In the genomic region with DNA sequence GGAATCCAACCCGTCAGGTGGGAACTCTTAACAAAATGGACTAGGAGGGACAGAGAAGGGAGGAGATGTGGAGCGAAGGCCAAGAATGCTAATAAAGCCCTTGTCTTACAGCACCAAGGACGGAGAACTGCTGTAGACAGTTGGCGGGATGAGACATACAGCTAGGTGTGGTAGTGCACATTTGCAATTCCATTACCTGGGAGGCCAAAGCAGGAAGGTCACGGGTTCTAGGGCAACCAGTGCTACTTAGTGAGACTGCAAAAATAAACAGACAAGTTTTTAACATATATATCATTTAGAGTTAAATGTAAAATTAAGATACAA, we compare ENCODE assay signal across 9 mouse cellular contexts. TPM values are rescaled to one million over a fixed set of nuclear protein-coding genes. Genes with fewer than 3 reads are reported as not detected.
DNase-seq lines count a peak whose midpoint lies in the region; ATAC-seq lines count a peak whose summit lies in the region.
"Had no signal": no experiment of that assay in that cellular context is flagged by ENCODE, and none has a peak within 500 bp of the region (broad histone marks: within the 10 kb centered on the region; RNA-seq: fewer than 3 reads in every experiment).

No protein-coding gene starts in this region.

- no peaks in the 10 kb centered on the region for H3K36me3 ChIP-seq in heart, embryonic 15.5 days
- H3K36me3 ChIP-seq in embryonic facial prominence, embryonic 12.5 days: no peaks in the 10 kb centered on the region
- no peaks in the 10 kb centered on the region for H3K36me3 ChIP-seq in intestine, embryonic 14.5 days (ENCODE audit: control insufficient read depth, insufficient read depth, low read length)
- H3K36me3 ChIP-seq in midbrain, embryonic 14.5 days (ENCODE audit: control insufficient read depth, insufficient read depth, low read length): no peaks in the 10 kb centered on the region

- intact Hi-C loops in heart, postnatal 14 days (cut with DNase I): loop anchor here (5.0 kb wide), 3 partner anchors 64 to 264 kb away; no protein-coding TSS in a partner anchor

- no peaks in the 10 kb centered on the region for H3K9me3 ChIP-seq in heart, embryonic 15.5 days (replicated peaks)
- no peaks in the 10 kb centered on the region for H3K9me3 ChIP-seq in embryonic facial prominence, embryonic 12.5 days
- H3K9me3 ChIP-seq in intestine, embryonic 14.5 days (ENCODE audit: control insufficient read depth, low read length): no peaks in the 10 kb centered on the region
- no peaks in the 10 kb centered on the region for H3K9me3 ChIP-seq in midbrain, embryonic 14.5 days (ENCODE audit: control insufficient read depth, low read length)

- 53% methylated on average over 5 of the region's 5 CpGs for WGBS in heart, embryonic 15.5 days
- 51% methylated on average over 5 of the region's 5 CpGs for WGBS in embryonic facial prominence, embryonic 12.5 days
- WGBS in intestine, embryonic 14.5 days: 41% methylated on average over 5 of the region's 5 CpGs
- WGBS in midbrain, embryonic 14.5 days: 56% methylated on average over 5 of the region's 5 CpGs

- H3K27me3 ChIP-seq in heart, embryonic 15.5 days: no peaks in the 10 kb centered on the region
- H3K27me3 ChIP-seq in embryonic facial prominence, embryonic 12.5 days: no peaks in the 10 kb centered on the region
- no peaks in the 10 kb centered on the region for H3K27me3 ChIP-seq in intestine, embryonic 14.5 days (replicated peaks; ENCODE audit: control insufficient read depth, insufficient read depth, low read length)
- H3K27me3 ChIP-seq in midbrain, embryonic 14.5 days (ENCODE audit: control insufficient read depth, insufficient read depth, low read length): no peaks in the 10 kb centered on the region

- DNase-seq in heart, postnatal 14 days: no peak
- DNase-seq in intestine, embryonic 14.5 days (ENCODE audit: low spot score): no peak
- no peak for DNase-seq in midbrain, embryonic 14.5 days
- no peak for DNase-seq in frontal cortex, postnatal 36 days (ENCODE audit: low spot score in 2 of 2)

- no peak for ATAC-seq in heart, embryonic 15.5 days (replicated peaks; ENCODE audit: insufficient number of reproducible peaks, insufficient read depth, low FRiP score, low read depth)
- ATAC-seq in embryonic facial prominence, embryonic 12.5 days (ENCODE audit: insufficient number of reproducible peaks, insufficient read depth, low FRiP score, low TSS enrichment): no peak
- ATAC-seq in intestine, embryonic 14.5 days (replicated peaks; ENCODE audit: low FRiP score, low TSS enrichment, low read depth): peak; percentile 60
- ATAC-seq in midbrain, embryonic 14.5 days (ENCODE audit: low FRiP score, low TSS enrichment): no peak
- ATAC-seq in inflammation-experienced regulatory T-cells, adult 6 months: no peak
- ATAC-seq in CD4-positive, CD25-positive, alpha-beta regulatory T cell, adult 4 months: no peak

- 0 out of 2 replicates have a peak overlapping the region, but pooled peaks have one; percentile 2 for H3K9ac ChIP-seq in heart, embryonic 15.5 days
- no peak overlapping the region for H3K9ac ChIP-seq in embryonic facial prominence, embryonic 12.5 days
- no peak overlapping the region; the same call in 1 of the 2 replicates for H3K9ac ChIP-seq in intestine, embryonic 14.5 days (ENCODE audit: low read length)
- H3K9ac ChIP-seq in midbrain, embryonic 14.5 days (replicated peaks; ENCODE audit: low read length): no peak overlapping the region; the same call in 1 of the 2 replicates

- peak overlapping the region; percentile 54; the same call in 1 of the 2 replicates for H3K4me2 ChIP-seq in heart, embryonic 15.5 days
- peak overlapping the region; percentile 40 for H3K4me2 ChIP-seq in embryonic facial prominence, embryonic 12.5 days (replicated peaks)
- peak overlapping the region; percentile 44 for H3K4me2 ChIP-seq in intestine, embryonic 14.5 days (ENCODE audit: low read length)
- H3K4me2 ChIP-seq in midbrain, embryonic 14.5 days (ENCODE audit: low read length): peak overlapping the region; percentile 48

- H3K4me3 ChIP-seq in heart, embryonic 15.5 days: peak overlapping the region; percentile 24; the same call in 1 of the 2 replicates
- H3K4me3 ChIP-seq in embryonic facial prominence, embryonic 12.5 days: no peak overlapping the region
- no peak overlapping the region for H3K4me3 ChIP-seq in intestine, embryonic 14.5 days (ENCODE audit: low read depth, low read length)
- H3K4me3 ChIP-seq in midbrain, embryonic 14.5 days (replicated peaks; ENCODE audit: low read depth, low read length): peak overlapping the region; percentile 15; the same call in 1 of the 2 replicates
- H3K4me3 ChIP-seq: erythroblast, embryonic 14.5 days had no signal

- H3K4me1 ChIP-seq in heart, embryonic 15.5 days (replicated peaks): peaks cover 9% of the 10 kb centered on the region
- H3K4me1 ChIP-seq in embryonic facial prominence, embryonic 12.5 days: peaks cover 6% of the 10 kb centered on the region; the same call in 1 of the 2 replicates
- H3K4me1 ChIP-seq in intestine, embryonic 14.5 days (replicated peaks; ENCODE audit: control insufficient read depth, insufficient read depth, low read length): 0 out of 2 replicates have a peak, but pooled peaks cover 3% of the 10 kb centered on the region
- peaks cover 7% of the 10 kb centered on the region; the same call in 1 of the 2 replicates for H3K4me1 ChIP-seq in midbrain, embryonic 14.5 days (ENCODE audit: control insufficient read depth, insufficient read depth, low read length)

- no peak overlapping the region for H3K27ac ChIP-seq in heart, embryonic 15.5 days
- no peak overlapping the region for H3K27ac ChIP-seq in embryonic facial prominence, embryonic 12.5 days
- peak overlapping the region; percentile 82 for H3K27ac ChIP-seq in intestine, embryonic 14.5 days (ENCODE audit: low read depth)
- peak overlapping the region; percentile 32; the same call in 1 of the 2 replicates for H3K27ac ChIP-seq in midbrain, embryonic 14.5 days (replicated peaks; ENCODE audit: low read depth, low read length)

RNA-seq across cellular contexts. Expression of a gene that starts 7.3 kb away (rescaled TPM):
- 32.4 and 37.8 TPM in 2 replicates for polyA plus RNA-seq in heart, embryonic 15.5 days (2015; fragmentation: Nextera tagmentation; extraction: Ambion mirVana)
- 10 to 100 TPM; 17.8 to 18.1 TPM for total RNA-seq in heart, postnatal 14 days (2021)
- polyA plus RNA-seq in embryonic facial prominence, embryonic 12.5 days (2016; fragmentation: Nextera tagmentation; extraction: Ambion mirVana): 50.8 and 52.6 TPM in 2 replicates
- polyA plus RNA-seq in intestine, embryonic 14.5 days (2014; fragmentation: Nextera tagmentation; extraction: Ambion mirVana): 48.2 and 48.9 TPM in 2 replicates
- polyA plus RNA-seq in midbrain, embryonic 14.5 days (2014; fragmentation: Nextera tagmentation; extraction: Ambion mirVana): 48.3 and 50.0 TPM in 2 replicates
- 100 to 1,000 TPM in 2 of 3 experiments, 10 to 100 TPM in 1; 89.0 to 121 (median 107) TPM for polyA plus RNA-seq in inflammation-experienced regulatory T-cells, adult 6 months (2017; shearing (Covaris generic))
- polyA plus RNA-seq in CD4-positive, CD25-positive, alpha-beta regulatory T cell, adult 4 months (2017; shearing (Covaris generic)): 100 to 1,000 TPM in 1 of 2 experiments, 10 to 100 TPM in 1; 76.7 to 104 TPM

RNA-seq across cellular contexts. Expression of a gene that starts 38.5 kb away (rescaled TPM):
- polyA plus RNA-seq in heart, embryonic 15.5 days (2015; fragmentation: Nextera tagmentation; extraction: Ambion mirVana): 42.6 and 53.4 TPM in 2 replicates
- 10 to 100 TPM; 54.2 to 55.8 TPM for total RNA-seq in heart, postnatal 14 days (2021)
- polyA plus RNA-seq in embryonic facial prominence, embryonic 12.5 days (2016; fragmentation: Nextera tagmentation; extraction: Ambion mirVana): 73.7 and 77.6 TPM in 2 replicates
- polyA plus RNA-seq in intestine, embryonic 14.5 days (2014; fragmentation: Nextera tagmentation; extraction: Ambion mirVana): 90.0 and 91.5 TPM in 2 replicates
- 57.0 and 57.9 TPM in 2 replicates for polyA plus RNA-seq in midbrain, embryonic 14.5 days (2014; fragmentation: Nextera tagmentation; extraction: Ambion mirVana)
- 10 to 100 TPM; 33.6 to 48.8 (median 47.2) TPM for polyA plus RNA-seq in inflammation-experienced regulatory T-cells, adult 6 months (2017; shearing (Covaris generic))
- 10 to 100 TPM; 31.9 to 37.2 TPM for polyA plus RNA-seq in CD4-positive, CD25-positive, alpha-beta regulatory T cell, adult 4 months (2017; shearing (Covaris generic))

Comparison
In these comparisons a context has a peak if more than half of its experiments do, and no peak if none do; other contexts are left out.
1. H3K27ac ChIP-seq: peak in intestine, embryonic 14.5 days (single experiment) and midbrain, embryonic 14.5 days (single experiment); none in heart, embryonic 15.5 days (single experiment) and embryonic facial prominence, embryonic 12.5 days (single experiment).
2. H3K4me3 ChIP-seq: peak in heart, embryonic 15.5 days (single experiment) and midbrain, embryonic 14.5 days (single experiment); none in embryonic facial prominence, embryonic 12.5 days (single experiment) and intestine, embryonic 14.5 days (single experiment).
3. Peak in every context shown above with its lines, with median percentiles within 50 percentile points of each other: H3K4me2 ChIP-seq.